ENCODE assay signal across 1 mouse cellular context in the genomic region with DNA sequence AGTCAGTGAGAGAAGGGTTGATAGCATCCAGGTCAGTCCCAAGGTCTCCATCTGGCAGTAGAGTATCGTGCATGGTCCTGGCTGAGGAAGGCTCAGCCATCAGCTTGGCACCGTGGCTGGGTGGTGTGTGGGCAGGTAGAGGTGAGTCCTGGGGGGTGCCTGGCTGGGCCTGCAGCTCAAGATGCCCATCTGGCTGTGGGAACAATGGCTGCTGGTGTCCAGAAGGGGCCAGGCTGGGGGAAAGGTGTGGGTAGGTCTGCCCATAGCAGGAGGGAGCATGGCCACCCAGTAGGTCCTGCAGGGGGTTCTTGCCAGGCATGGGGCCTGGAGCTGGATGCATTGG.
TF ChIP-seq lines count a peak whose summit lies in the region.

No protein-coding gene starts in this region.

TF ChIP-seq in ES-E14, 5 proteins besides CTCF, POLR2A, EP300 and RAD21 (continued from another document):
- TF ChIP-seq HCFC1 (IDR thresholded peaks at IDR 0.05; ENCODE audit: borderline replicate concordance, insufficient read depth, low read length) (no peak), MAFK (IDR thresholded peaks at IDR 0.05; ENCODE audit: insufficient read depth, low read depth, low read length) (no peak), ZC3H11A (IDR thresholded peaks at IDR 0.05; ENCODE audit: borderline replicate concordance, low read depth, low read length) (no peak)
